Mouse (Mus musculus) C2C12 (cell line): Measurements from ENCODE around the gene Polr1d. TPM values are rescaled to one million over a fixed set of nuclear protein-coding genes. Genes with fewer than 3 reads are reported as not detected.

ENCODE experiments used
- H3K27me3 ChIP-seq: one replicate; pipeline ENCODE4 v1.6.1; 2011; ENCODE audit not compliant: control insufficient read depth, insufficient read depth, insufficient read length
- H3K36me3 ChIP-seq: one replicate; pipeline ENCODE4 v1.6.1; 2011; ENCODE audit not compliant: control insufficient read depth, insufficient read depth
- H3K4me3 ChIP-seq: one replicate; pipeline ENCODE4 v1.5.1; 2011; ENCODE audit warnings: mild to moderate bottlenecking, control low read depth; ENCODE audit not compliant: poor library complexity, insufficient read depth, severe bottlenecking
- H3K79me2 ChIP-seq: one replicate; pipeline ENCODE4 v1.6.1; 2011; ENCODE audit not compliant: control insufficient read depth, insufficient read depth
- H3K79me3 ChIP-seq: one replicate; pipeline ENCODE4 v1.6.1; 2011; ENCODE audit warnings: low read depth, control low read depth
- H3ac ChIP-seq: one replicate; pipeline ENCODE3; 2011; ENCODE audit warnings: low read depth; ENCODE audit not compliant: control insufficient read depth, insufficient read length
- CEBPB ChIP-seq: IDR thresholded peaks from one replicate; pipeline ENCODE4 v1.6.1; 2011; ENCODE audit warnings: low read depth, mild to moderate bottlenecking, control low read depth, moderate library complexity
- CTCF ChIP-seq: IDR thresholded peaks from one replicate; pipeline ENCODE4 v1.5.1; 2011; ENCODE audit not compliant: control insufficient read depth, insufficient read depth, insufficient read length
- FOSL1 ChIP-seq: IDR thresholded peaks from one replicate; pipeline ENCODE4 v1.8.0; 2011; ENCODE audit warnings: mild to moderate bottlenecking, low read length; ENCODE audit not compliant: poor library complexity, insufficient read depth, severe bottlenecking
- MAX ChIP-seq: IDR thresholded peaks from one replicate; pipeline ENCODE4 v1.6.1; 2011; ENCODE audit warnings: mild to moderate bottlenecking, control low read depth
- MYOD1 ChIP-seq: IDR thresholded peaks from one replicate; pipeline ENCODE4 v1.6.1; 2011; ENCODE audit warnings: low read depth; ENCODE audit not compliant: control insufficient read depth, insufficient read length
- MYOG ChIP-seq: IDR thresholded peaks from one replicate; pipeline ENCODE4 v1.6.1; 2011; ENCODE audit not compliant: control insufficient read depth, insufficient read length; ENCODE audit errors: extremely low read depth
- USF1 ChIP-seq: IDR thresholded peaks from one replicate; pipeline ENCODE4 v1.6.1; 2011; ENCODE audit warnings: low read depth, mild to moderate bottlenecking, control low read depth, moderate library complexity
- polyA plus RNA-seq: library from polyadenylated mRNA; unstranded; fragments of >200 nt; fragmentation: generic; extraction: Trizol; gene quantifications from one replicate; pipeline ENCODE4 v1.2.1, GENCODE M21; 2012; ENCODE audit warnings: missing spikeins

Gene Polr1d
- polyA plus RNA-seq, 1 experiment, result 115 TPM

GRCm38 (mm10) chr5:147154806-147155371 lies 78.0 kb downstream of the Polr1d start:
- Histone ChIP-seq H3K79me3 (no peaks in the 10 kb centered on the region), H3K4me3 (no peak overlapping the region), H3ac (no peak overlapping the region), H3K36me3 (no peaks in the 10 kb centered on the region), H3K79me2 (no peaks in the 10 kb centered on the region), H3K27me3 (no peaks in the 10 kb centered on the region)
- TF ChIP-seq MYOD1 (no peak), CTCF (no peak), USF1 (no peak), CEBPB (no peak), MAX (no peak), FOSL1 (no peak), MYOG (no peak)

GRCm38 (mm10) chr5:147155449-147156133 lies 78.7 kb downstream of the Polr1d start:
- Histone ChIP-seq H3K4me3 (no peak overlapping the region), H3ac (no peak overlapping the region), H3K27me3 (no peaks in the 10 kb centered on the region), H3K79me2 (no peaks in the 10 kb centered on the region), H3K36me3 (no peaks in the 10 kb centered on the region), H3K79me3 (no peaks in the 10 kb centered on the region)
- TF ChIP-seq MYOG (no peak), CEBPB (no peak), USF1 (no peak), MYOD1 (no peak), MAX (no peak), FOSL1 (no peak), CTCF (no peak)

GRCm38 (mm10) chr5:147156376-147156775 lies 79.5 kb downstream of the Polr1d start:
- Histone ChIP-seq H3K79me2 (no peaks in the 10 kb centered on the region), H3K79me3 (no peaks in the 10 kb centered on the region), H3K4me3 (no peak overlapping the region), H3K36me3 (no peaks in the 10 kb centered on the region), H3ac (no peak overlapping the region), H3K27me3 (no peaks in the 10 kb centered on the region)
- no peak for TF ChIP-seq MYOG

DNA sequence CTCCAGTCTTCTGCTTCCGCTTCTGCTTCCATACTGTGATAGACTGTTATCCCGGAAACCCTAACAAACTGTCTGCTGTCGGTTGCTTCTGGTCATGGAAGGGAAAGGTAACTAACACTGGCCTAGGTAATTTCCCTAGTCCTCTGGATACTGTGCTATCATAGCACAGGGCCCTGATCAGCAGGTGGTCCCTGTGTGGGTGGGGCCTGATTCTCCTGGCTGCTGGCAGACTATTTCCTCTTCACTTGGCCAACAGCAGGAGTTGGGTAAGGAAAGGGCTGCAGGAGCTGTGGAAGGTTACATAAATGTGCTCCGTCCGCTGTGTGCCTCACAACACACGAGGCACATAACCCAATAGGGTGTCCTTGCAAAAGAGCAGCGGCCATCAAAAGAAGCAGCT lies 80.6 kb downstream of the Polr1d start:
- H3K79me3 ChIP-seq, result no peaks in the 10 kb centered on the region
- H3K79me2 ChIP-seq, result no peaks in the 10 kb centered on the region
- H3K27me3 ChIP-seq, result no peaks in the 10 kb centered on the region
- no peak overlapping the region for H3K4me3 ChIP-seq
- TF ChIP-seq MYOG (no peak), CEBPB (no peak), USF1 (no peak), CTCF (no peak), MYOD1 (no peak)
- no peak overlapping the region for H3ac ChIP-seq
- no peaks in the 10 kb centered on the region for H3K36me3 ChIP-seq

DNA sequence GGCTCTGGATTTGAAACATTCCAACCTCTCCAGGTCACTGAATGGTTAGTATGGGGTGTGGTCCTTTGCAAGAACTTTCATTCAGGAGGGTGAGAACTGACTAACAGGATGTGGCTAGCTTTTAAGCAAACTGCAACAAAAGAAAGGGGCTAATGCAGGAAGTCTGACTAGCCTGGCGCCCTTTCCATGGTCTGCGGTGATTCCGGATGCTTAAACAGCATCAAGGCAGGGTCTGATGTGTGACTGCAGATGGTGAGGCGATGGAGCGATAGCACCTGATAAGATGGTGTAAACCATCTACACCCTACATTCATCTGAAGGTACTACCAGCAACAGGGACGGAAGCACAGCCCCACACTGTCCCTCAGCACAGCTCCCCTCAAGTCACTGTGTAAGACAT lies 82.5 kb downstream of the Polr1d start:
- H3K79me2 ChIP-seq, result no peaks in the 10 kb centered on the region
- H3K36me3 ChIP-seq, result no peaks in the 10 kb centered on the region
- no peak overlapping the region for H3ac ChIP-seq
- TF ChIP-seq MYOG, result no peak
- peak; percentile 75 for TF ChIP-seq MAX
- TF ChIP-seq USF1, result no peak
- TF ChIP-seq MYOD1, result no peak
- H3K4me3 ChIP-seq, result no peak overlapping the region
- H3K27me3 ChIP-seq, result no peaks in the 10 kb centered on the region
- H3K79me3 ChIP-seq, result no peaks in the 10 kb centered on the region

- H3K79me2 ChIP-seq, result no peaks in the 10 kb centered on the region
- TF ChIP-seq USF1 (no peak), MYOG (no peak), FOSL1 (no peak)
- H3ac ChIP-seq, result no peak overlapping the region
- H3K4me3 ChIP-seq, result no peak overlapping the region
- no peaks in the 10 kb centered on the region for H3K27me3 ChIP-seq
- no peaks in the 10 kb centered on the region for H3K36me3 ChIP-seq
- H3K79me3 ChIP-seq, result no peaks in the 10 kb centered on the region
These were observed 82.9 kb downstream of the Polr1d start for GRCm38 (mm10) chr5:147159792-147160191.

Other genes starting within 250 kb of the Polr1d start
- gene Rpl21, start 244.2 kb upstream of the Polr1d start, polyA plus RNA-seq, result 486 TPM
- gene Rasl11a, start 232.0 kb upstream of the Polr1d start, polyA plus RNA-seq, result 35.3 TPM
- gene Gtf3a, start 128.4 kb upstream of the Polr1d start, polyA plus RNA-seq, result 96.4 TPM
- gene Mtif3, start 113.2 kb upstream of the Polr1d start, polyA plus RNA-seq, result 17.1 TPM
- 3.7 TPM for gene Lnx2, start 464 bp upstream of the Polr1d start, polyA plus RNA-seq
- not detected for gene Gsx1, start 111.6 kb downstream of the Polr1d start, polyA plus RNA-seq
- not detected for gene Pdx1, start 192.9 kb downstream of the Polr1d start, polyA plus RNA-seq
- not detected for gene Cdx2, start 230.2 kb downstream of the Polr1d start, polyA plus RNA-seq
- gene Urad, start 245.4 kb downstream of the Polr1d start, polyA plus RNA-seq, result not detected